Mouse (Mus musculus) adrenal gland, adult 2 months (tissue): ENCODE data around the gene Hipk2. TPM values are rescaled to one million over a fixed set of nuclear protein-coding genes. Genes with fewer than 3 reads are reported as not detected.
"Not testable (repeated sequence)": the region's sequence is repeated elsewhere in the genome, so short reads cannot be mapped to it uniquely, and the experiment has no call there.

Source experiments
- DNase-seq: peaks from one replicate; pipeline ENCODE4 v3.0.0; 2021
- polyA plus RNA-seq: library from polyadenylated mRNA; depleted of rRNA; stranded (reverse); fragments of >200 nt; gene quantifications from 2 replicates; pipeline ENCODE4 v1.2.3, GENCODE M21; 2012
- total RNA-seq, 2 experiments: library from RNA; stranded (reverse); gene quantifications; 2 replicates each; pipeline ENCODE4 v1.2.3; 2021

The Hipk2 gene
- total and polyA plus RNA-seq, 3 experiments = 97.1 to 163 (median 98.6) TPM

DNA sequence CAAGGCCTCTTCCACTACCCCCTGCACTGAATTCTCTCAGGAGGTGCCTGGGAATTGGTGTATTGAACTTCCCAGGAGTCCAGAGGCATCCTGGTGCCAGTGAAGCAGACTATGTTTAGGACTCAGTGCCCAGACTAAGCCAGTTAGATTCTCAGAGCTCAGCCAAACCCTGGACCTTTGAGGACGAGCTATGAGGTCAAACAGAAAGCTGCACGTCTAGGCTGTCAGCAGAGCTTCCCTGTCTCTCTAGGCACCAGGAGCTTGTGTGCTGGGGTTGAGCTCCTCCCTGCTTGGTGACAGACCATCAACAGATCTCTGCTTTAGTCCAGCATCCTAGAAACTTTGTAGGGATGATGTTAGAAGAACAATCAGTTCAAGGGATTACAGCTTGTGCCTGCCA, 174.5 kb downstream of the Hipk2 start:
- no peak for DNase-seq

DNA sequence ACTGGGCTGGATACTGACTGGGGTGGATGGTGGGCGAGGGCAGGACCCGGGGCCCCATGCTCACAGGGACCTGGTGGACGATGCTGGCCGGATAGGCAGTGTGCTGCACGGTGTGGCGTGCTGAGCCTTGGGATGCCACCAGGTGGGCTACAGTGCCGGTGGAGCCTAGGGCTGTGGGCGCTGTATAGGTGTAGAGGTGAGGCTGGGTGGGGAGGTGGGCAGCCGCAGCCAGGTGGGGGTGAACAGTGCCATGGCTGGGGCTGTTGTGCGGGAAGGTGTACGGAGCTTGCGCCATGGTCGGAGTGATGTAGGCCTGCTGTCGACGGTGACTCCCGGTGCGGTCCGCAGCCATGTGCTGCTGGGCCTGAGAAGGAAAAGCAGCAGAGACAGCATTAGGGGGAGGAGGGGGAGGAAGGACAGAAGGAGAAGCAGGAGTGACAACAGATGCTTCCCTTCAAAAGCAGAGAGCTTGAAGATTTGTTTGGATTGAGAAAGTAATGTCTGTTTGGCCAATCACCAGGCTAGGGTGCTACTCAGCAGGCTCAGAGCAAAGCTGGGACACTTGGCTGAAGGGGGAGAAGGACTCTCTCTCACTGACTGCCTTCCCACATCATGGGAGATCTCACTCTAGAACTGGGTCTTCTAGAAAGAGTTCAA, 177.6 kb downstream of the Hipk2 start:
- no peak for DNase-seq

DNA sequence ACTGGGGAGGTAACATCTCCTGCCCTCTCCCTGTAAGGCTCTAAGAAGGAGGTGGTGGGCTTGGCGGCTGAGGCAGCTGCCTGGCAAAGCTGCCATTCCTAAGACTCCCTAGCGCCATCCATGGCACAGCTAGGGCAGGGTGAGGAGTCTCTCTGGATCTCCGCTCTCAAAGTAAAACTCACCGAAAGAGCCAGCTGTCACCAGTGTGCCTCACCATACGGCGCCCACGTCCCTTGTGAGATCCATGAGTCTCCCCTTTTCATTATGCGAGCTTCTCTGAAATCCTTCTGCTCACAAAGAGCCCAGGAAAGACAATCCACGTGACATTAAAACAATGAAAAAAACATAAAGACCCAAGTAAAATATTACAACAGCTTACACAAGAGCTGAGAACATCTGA, 179.4 kb downstream of the Hipk2 start:
- DNase-seq = no peak

DNA sequence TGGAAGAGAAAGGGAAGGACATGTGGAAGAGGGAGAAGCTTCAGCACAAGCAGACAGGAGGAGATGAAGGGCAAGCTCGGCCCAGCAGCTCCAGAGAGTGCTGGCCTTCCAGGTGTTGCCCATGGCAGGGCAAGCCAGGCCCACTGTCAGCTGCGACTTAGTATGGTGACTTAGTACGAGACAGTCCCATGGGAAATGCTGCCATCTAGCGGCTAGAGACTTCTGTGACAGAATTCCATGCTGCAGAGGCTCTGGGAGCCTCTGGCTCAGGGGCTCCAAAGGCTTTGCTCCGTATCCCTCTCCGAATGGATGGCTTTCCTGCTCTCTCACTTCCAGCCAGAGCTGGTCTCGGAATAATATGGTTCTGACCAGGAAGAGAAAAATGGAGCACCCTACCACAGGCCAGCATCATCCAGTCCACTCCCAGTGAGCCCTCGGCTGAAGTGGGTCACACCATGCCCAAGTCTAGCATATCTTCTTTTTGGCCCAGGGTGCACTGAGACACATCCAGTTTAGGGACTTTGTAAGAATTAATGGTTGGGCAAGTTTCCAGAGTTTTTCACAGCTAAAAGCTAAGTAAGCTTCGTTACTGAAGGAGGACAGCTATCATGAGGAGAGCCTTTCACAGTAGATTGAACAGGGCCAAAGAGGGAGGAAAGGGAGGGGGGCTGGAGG, 180.4 kb downstream of the Hipk2 start:
- DNase-seq = peak; percentile 78

DNA sequence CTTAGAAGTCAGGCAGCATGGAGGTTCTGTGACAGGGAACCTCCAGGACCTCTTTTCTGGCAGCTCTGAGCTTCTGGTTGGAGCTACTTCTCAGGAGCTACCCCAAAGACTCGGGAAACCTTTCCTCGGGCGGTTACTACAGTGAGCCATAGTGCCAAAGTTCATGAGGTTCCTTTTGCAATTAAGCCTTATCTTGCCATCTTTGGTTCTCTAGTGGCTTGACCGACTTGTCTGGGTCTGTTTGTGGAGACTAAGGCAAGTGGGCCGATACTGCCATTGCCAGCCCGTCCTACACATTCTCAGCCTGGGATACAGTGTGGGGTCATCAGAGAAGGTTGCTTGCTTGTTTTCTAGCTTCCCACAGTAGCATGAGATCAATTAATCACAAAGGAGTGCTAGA, 183.4 kb downstream of the Hipk2 start:
- no peak for DNase-seq

DNA sequence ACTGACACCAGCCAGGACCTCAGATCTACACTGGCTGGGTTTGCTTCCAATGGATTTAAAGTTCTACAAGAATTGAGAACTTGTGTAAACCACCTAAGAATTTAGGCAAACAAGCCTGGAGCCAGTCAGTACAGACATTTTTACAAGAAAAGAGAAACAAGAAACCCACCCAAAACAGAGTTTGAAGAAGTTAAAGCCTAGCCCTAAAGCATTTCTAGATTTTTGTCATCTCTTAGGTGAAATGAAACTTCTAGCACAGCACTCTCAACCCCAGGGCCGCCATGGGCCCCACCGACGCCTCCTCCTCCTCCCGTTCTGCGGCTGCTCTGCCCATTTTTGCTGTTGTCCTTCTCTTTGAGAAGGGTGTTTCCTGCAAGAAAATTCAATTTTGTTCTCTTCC, 184.9 kb downstream of the Hipk2 start:
- no peak for DNase-seq

DNA sequence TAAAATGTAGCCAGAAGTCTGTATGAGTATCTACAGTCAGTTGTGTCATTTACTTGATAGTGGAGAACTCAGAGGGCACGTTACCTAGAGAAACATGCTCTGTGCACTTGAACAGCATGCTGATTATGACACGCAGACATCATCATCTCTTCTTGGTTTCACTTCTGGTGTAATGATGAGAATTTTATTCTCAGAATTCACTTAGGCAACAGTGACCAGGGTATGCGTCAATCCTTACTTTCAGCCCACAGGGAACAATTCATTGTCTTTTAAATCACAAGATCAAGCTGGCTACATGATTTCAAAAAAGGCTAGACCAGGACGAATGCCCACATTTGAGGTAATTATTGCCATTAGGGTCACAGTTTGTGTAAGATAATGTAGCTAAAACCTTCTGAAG, 185.3 kb downstream of the Hipk2 start:
- no peak for DNase-seq

DNA sequence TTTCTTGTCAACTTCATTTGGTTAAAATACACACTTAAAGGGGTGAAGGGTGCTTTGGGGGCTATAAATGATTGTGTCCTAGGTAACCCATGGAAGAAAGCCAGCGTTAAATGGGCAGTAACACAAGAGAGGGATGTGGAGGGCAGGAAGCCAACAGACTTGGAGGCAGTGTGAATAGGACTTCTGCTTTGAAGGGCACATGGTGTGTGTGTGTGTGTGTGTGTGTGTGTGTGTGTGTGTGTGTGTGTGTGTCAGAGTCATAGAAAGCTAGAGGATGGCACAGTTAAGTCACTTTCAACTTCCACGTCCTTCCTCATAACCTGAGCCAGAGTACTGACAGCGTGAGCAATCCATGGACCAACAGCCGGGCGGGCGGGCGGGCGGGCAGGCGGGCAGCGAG, 187.1 kb downstream of the Hipk2 start:
- DNase-seq = no peak

DNA sequence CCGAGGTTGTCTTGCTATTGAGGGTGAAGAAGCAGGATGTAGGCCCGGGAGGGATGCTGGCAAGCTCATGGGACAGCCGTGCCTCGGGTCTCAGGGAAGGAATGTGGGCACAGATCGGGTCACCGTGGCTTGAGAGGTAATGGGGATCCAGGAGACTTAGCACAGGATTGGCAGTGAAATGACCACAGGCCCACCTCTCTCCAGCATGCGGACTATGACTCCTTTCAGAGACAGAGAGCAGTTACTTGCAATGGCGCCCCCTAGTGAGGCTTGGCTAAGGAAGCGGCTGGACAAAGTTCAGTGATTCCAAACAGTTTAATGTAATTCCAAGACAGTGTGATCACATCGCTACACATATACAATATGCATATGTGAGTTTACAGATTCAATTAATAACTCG, 188.7 kb downstream of the Hipk2 start:
- no peak for DNase-seq

DNA sequence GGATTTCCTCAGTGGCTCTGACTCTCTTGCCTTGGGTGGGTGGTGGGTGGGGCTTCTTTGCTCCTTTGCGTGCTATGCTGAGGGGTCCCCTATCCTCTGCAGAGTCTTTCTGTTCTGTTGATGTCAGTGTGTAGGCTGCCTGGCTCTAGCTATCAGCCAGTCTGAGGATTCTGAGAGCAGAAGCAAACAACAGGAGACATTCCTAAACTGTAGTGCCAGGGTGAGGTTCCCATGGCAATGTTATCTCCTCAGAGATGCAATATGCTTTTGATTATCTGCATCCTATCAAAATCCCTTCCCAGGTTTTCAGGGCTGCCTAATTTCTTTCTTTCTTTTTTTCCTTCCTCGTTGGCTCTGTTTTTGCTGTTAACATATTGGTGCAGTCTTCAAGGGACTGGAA, 193.4 kb downstream of the Hipk2 start:
- no peak for DNase-seq

DNA sequence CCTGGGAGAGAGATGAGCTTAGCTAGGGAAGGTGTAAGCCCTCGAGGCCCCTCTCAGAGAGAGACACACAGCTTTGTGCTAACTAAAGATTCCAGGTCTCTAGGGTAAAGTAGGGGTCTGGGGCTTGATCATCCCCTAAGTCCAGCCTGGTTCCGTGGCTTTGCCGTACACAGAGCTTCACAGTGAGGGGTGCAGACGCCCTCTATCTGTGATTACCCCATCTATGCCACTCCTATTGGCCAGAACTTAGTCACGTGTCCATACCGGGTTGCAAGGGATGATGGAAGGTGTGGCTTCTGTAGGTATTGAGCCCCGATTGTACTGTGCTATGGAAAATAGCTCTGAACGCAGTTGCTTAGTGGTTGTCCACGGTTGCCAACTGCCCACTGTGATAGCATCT, 198.3 kb downstream of the Hipk2 start:
- DNase-seq = no peak

DNA sequence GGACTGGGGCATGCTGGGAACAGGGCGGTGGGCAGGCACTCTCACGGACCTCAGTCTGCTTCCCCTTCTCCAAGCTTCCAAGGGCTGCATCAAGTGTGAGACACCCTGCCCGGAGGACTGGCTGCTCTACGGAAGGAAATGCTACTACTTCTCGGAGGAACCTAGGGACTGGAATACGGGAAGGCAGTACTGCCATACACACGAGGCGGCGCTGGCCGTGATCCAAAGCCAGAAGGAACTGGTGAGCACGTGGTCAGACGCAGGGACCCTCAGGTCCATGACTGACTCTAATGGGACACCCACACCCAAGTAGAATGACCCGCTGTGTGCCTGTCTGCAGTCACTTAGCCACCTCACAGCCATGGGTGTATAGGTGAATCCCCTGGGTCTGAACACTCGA, 199.2 kb downstream of the Hipk2 start:
- DNase-seq = no peak

DNA sequence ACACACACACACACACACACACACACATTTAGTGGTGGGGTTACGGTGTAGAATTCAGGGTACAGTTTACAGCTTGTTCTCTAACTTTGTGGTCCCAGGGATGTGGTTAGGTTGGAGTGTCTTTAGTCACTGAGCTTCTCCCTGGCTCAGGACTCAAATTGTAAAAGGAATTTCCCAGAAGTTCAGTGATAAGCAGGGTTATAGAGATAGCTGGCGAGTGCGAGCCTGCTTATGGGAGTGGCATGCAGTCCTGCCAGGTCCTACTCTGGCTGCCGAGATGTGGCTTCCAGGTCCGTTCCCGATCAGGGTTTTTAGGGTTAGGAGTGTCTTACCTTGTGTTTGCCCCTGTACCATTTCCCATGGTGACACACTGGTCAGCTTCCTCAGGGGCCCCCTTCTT, 199.7 kb downstream of the Hipk2 start:
- DNase-seq = no peak

DNA sequence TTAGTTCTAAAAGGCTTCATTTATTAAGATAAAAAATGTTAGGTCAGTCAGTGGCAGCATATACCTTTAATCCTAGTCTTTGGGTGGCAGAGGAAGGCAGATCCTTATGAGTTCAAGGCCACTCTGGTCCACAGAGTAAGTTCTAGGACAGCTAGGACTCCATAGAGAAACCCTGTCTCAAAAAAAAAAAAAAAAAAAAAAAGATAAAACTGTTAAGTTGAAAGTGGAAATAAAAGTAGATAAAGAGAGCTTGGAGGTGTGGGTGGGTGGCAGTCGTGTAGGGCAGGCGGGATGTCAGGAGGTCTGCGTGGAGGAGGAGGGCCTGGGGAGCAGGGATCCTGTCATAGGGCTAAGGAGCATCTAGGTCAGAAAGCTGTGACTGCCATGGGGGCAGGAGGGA, 204.0 kb downstream of the Hipk2 start:
- no peak for DNase-seq

DNA sequence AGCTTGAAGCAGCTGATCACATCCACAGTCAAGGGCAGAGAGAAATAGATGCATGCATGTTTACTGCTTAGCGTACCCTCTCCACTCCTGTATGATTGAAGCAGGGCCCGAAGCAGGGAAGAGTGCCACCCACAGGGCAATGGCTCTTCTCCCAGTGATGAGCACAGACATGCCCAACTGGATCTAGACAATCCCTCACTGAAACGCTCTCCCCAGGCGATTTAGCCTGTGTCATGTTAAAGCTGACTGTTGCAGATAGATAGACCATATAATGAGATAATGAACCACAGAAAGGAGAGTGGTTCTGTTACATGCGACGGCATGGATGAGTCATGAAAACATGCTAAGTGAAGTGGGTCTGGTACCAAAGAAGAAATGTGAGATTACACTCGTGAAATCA, 204.7 kb downstream of the Hipk2 start:
- DNase-seq = no peak

DNA sequence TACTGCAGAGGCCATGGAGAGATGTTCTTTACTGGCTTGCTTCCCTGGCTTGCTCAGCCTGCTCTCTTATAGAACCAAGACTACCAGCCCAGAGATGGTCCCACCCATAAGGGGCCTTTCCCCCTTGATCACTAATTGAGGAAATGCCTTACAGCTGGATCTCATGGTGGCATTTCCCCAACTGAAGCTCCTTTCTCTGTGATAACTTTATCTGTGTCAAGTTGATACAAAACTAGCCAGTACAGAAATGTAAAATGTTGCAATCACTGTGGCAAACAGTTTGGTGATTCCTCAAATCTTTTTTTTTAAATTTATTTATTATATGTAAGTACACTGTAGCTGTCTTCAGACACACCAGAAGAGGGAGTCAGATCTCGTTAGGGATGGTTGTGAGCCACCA, 205.5 kb downstream of the Hipk2 start:
- DNase-seq = not testable (repeated sequence)

DNA sequence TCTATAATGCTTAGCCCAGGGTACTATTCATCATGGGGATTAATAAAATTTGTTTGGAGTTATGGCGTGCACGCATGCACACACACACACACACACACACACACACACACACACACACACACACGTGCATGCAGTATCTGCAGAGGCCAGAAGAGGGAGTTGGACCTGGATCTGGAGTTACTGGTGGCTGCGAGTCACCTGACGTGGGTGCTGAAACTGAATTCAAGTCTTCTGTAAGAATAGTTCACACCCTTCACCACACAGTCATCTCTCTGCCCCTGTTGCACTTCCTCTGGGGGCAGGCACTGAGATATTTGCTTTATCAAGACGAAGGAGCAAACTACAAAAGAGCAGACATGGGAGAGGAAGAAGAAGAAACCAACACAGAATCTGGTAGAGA, 206.4 kb downstream of the Hipk2 start:
- no peak for DNase-seq

DNA sequence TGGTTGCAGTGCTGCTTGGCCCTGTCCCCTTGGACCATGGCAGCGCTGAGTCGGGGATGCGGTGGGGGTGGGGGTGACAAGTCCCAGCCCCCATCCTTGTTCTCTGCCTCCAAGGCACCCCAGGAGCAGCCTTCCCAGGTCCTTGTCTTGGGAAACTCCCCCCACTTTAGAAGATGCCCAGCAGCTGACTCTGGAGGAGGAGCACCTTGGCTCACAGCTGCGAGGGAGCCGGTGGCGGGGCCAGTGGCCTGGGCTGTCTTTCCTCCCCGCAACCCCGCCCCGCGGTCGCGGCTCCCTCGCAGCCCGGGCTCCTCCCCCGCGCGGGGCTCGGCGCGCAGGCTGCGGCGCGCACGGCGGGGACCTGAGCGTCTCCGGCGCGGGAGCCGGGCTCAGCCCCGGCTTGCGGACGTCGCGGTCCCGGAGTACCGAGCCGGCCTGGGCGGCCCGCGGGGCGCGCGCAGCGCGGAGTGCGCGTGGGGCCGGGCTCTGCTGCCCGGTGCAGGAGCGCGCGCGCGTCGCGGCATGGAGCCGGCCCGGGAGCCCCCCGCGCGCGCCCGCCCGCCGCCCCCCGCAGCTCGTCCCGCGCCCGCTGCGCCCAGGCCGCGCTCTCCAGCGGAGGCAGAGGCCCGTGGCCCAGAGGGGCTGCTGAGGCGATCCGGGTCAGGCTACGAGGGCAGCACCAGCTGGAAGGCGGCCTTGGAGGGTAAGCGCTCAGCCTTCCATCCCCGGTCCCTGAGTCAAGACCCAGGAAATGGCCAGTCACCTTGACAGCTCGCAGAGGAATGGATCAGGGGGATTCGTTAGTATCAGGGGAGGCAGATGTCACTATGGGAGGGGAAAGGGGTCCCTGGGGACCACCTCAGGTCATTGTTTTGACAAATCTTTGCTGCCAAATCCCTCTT, 213.0 kb downstream of the Hipk2 start, which contains the start of gene Clec2l:
Gene Clec2l, plus strand, starts transcription at position 356 of the 902 bp plus-strand sequence.
- peak; percentile 68 for DNase-seq

DNA sequence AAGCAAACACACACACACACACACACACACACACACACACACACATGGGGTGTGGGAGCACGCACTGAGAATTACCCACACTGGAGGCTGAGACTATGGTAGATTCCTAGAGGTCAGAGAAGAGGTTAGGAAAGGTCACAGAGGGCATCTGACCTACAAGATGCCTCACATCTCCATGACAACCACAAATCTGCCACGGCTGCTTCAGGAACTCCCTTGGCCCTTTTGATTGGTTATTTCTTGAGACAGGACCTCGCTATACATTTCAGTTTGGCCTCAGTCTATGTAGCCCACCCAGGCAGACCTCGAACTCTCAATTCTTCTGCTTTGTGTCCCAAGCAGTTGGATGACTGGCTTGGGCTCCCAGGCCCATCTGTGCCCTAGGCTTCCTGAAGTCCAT, 214.3 kb downstream of the Hipk2 start:
- no peak for DNase-seq

DNA sequence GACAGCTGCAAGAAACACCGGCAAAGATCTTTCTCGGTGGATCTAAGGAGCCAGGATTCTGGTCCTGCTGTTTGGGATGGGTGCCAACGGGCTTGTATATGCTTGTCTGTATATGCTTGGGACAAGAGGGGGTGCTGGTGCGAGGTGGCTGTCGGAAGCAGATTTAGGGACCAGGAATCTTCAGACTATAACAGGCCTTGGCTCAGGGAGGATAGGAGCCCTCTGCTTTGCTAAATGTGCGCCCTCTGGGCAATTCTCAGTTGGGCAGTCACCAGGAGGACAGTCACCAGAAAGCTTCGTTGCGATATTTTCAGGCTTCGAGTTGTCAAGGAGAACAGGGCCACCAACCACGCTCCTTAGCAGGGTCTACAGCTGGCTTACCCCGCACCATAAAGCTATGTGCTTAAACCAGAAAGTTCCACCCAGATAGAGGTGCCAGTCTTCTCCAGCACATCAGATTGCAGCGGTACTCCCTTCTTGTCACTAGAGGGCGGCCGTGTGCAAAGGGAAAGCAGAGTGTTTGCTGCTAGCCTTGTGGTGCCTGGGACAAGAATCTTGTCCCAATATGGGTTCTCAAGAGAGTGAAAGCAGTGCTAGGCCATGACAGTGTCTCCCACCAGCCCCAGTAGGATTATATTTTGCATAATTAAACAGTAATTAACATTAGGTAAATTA, 225.6 kb downstream of the Hipk2 start:
- DNase-seq = peak; percentile 71

DNA sequence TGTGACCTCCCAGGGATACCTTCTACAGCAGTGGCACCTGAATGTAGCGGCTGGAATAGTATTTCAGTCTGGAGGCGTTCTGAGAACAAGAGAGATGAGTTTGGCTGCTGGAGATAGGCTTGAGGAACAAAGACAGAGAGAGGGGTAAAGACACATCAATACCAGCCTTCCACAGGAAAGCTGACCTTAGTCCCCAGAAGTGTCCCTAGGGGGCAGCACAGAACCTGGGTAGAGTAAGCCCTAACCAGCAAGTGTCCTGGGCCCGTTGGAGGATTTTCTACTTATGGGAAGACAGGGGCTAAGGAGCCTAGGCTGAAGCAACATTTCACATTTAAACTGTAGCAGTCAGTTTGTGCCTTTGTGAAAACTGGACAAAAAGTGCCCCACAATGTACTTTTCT, 226.4 kb downstream of the Hipk2 start:
- DNase-seq = no peak
